Mouse (Mus musculus) heart, adult 8-10 months (tissue): ENCODE results near the gene Mphosph9. TPM values are rescaled to one million over a fixed set of nuclear protein-coding genes. Genes with fewer than 3 reads are reported as not detected.
A peak's percentile ranks its signal among the peaks of the same experiment; 100 is the strongest.
"Not testable (repeated sequence)": the region's sequence is repeated elsewhere in the genome, so short reads cannot be mapped to it uniquely, and the experiment has no call there.

Source experiments
- DNase-seq: peaks from one replicate; pipeline ENCODE4 v3.0.0; 2022; ENCODE audit warnings: low spot score
- total RNA-seq, 4 experiments: library from RNA; stranded (reverse); gene quantifications; 2 replicates each; pipeline ENCODE4 v1.2.4; 2022

Gene Mphosph9
- total RNA-seq, 4 experiments from 2014 or later: 3.6 to 5.7 (median 5.0) TPM

- DNase-seq: no peak
Observed at GRCm38 (mm10) chr5:124240841-124241685, 86.7 kb downstream of the Mphosph9 start.

- DNase-seq: no peak
Observed at GRCm38 (mm10) chr5:124236180-124236579, 91.6 kb downstream of the Mphosph9 start.

- no peak for DNase-seq
Observed at GRCm38 (mm10) chr5:124234778-124235177, 93.0 kb downstream of the Mphosph9 start.

- DNase-seq: no peak
Observed at GRCm38 (mm10) chr5:124233874-124234661, 93.7 kb downstream of the Mphosph9 start.

GRCm38 (mm10) chr5:124233144-124233465 lies 94.7 kb downstream of the Mphosph9 start:
- DNase-seq: no peak

- no peak for DNase-seq
Observed at GRCm38 (mm10) chr5:124232360-124233143, 95.2 kb downstream of the Mphosph9 start.

- no peak for DNase-seq
Observed at GRCm38 (mm10) chr5:124230461-124230860, 97.3 kb downstream of the Mphosph9 start.

- DNase-seq: no peak
Observed at GRCm38 (mm10) chr5:124227193-124227592, 100.6 kb downstream of the Mphosph9 start.

GRCm38 (mm10) chr5:124226494-124226893 lies 101.3 kb downstream of the Mphosph9 start:
- no peak for DNase-seq

GRCm38 (mm10) chr5:124225891-124226290 lies 101.9 kb downstream of the Mphosph9 start:
- DNase-seq: no peak

GRCm38 (mm10) chr5:124224321-124225092 lies 103.3 kb downstream of the Mphosph9 start:
- DNase-seq: no peak

GRCm38 (mm10) chr5:124223574-124223973 lies 104.2 kb downstream of the Mphosph9 start:
- DNase-seq: no peak

- no peak for DNase-seq
Observed at GRCm38 (mm10) chr5:124222696-124223095, 105.1 kb downstream of the Mphosph9 start.

GRCm38 (mm10) chr5:124221736-124222040 lies 106.1 kb downstream of the Mphosph9 start:
- no peak for DNase-seq

- peak; percentile 85 for DNase-seq
Observed at GRCm38 (mm10) chr5:124221037-124221735, 106.6 kb downstream of the Mphosph9 start.

GRCm38 (mm10) chr5:124220551-124220950 lies 107.2 kb downstream of the Mphosph9 start:
- DNase-seq: no peak

GRCm38 (mm10) chr5:124219431-124219830 lies 108.3 kb downstream of the Mphosph9 start:
- DNase-seq: no peak

- DNase-seq: no peak
Observed at GRCm38 (mm10) chr5:124218986-124219385, 108.8 kb downstream of the Mphosph9 start.

- no peak for DNase-seq
Observed at GRCm38 (mm10) chr5:124217566-124218249, 110.1 kb downstream of the Mphosph9 start.

GRCm38 (mm10) chr5:124217092-124217491 lies 110.7 kb downstream of the Mphosph9 start:
- DNase-seq: not testable (repeated sequence)
